Mouse (Mus musculus) T-helper 1 cell (primary cell): ENCODE data around the gene Sulf2.
"Not testable (repeated sequence)": the region's sequence is repeated elsewhere in the genome, so short reads cannot be mapped to it uniquely, and the experiment has no call there.

Source experiments
- in situ Hi-C: fragments of 300-600 bp; cut with MboI, MseI; formaldehyde crosslinking; loops from one replicate; pipeline ENCODE4 v1.15.1; 2025; ENCODE audit warnings: high pct_unique_total_duplicates

The Sulf2 gene

DNA sequence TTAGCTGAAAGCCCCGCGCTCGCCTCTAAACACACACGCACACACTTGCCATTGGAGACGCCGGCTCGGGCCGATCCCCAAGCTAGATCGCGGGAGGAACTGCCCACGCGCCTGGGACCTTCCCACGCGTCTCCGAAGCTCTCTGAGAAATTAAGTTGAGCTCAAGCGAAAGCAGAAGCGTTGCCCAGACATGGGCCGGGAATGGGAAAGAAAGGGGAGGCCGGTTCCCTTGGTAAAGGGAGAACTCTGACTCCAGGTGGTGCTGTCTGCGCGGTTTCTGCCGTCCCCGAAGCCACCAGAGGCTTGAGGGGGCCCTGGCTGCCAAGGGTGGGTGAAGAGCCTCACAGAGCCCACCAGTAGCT lies at the start of gene Sulf2:
Gene Sulf2 (minus strand): TSS at position 210 of the 362 bp plus-strand sequence.
- in situ Hi-C loops = loop anchor here (10.0 kb wide), 1 partner anchor 1249 kb away; no protein-coding TSS in a partner anchor

- in situ Hi-C loops = no loop called here
Observed at GRCm38 (mm10) chr2:166204174-166204573, 48.7 kb upstream of the Sulf2 start.

DNA sequence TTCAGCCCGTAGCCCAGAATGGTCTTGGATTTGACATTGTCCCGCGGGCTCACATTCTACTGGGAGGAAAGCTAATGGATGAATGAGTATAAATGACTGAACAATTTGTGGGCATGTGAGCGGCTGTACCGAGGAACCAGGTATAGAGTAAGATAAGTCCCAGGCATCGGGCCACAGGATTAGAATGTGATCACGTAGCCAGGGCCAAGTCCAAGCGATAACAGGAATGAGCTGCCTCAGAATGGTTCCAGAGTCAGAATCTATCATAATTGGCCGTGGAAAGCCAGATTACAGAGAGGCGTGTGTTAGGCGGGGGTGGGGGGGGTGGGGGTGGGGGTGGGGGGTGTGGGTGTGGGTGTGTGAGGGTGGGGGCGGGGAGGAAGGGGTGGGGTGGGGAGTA lies 48.2 kb upstream of the Sulf2 start:
- in situ Hi-C loops = no loop called here

DNA sequence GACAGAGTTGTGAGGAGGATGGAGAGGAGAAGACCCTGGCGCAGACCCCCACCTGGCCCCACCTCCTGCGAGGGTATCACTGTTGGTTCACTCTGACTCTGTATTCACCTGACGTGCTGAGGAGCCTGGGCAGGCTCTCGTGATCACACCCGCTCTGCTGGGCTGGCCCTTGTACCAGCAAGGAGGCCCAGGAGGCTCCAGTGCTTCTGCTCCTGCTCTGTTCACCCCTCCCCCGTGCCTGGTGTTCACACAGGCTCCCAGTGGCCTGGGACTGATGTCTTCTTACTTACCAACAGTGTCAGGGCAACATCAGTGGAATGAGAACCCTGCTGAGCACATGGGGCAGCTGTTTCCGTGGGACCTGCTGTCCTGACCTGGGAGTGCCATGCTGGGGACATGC lies 42.5 kb upstream of the Sulf2 start:
- in situ Hi-C loops = no loop called here

DNA sequence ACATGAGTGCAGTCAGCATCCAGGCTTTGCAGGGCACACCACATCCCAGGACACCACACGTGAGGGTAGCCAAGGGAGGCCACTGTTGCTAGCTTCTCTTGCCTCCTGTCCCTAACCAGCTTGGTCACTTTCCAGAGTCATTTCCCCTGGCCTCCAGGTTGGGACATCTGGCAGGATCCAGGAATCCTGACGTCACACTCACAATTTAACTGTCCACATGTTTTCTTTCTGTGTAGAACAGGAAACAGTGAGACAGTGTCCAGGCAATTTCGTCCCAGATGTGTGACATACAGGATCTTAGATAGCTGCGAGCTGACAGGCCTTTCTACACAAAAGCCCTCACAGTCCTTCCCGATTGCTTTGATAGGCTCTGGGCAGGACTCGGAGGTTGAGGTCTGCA lies 41.6 kb upstream of the Sulf2 start:
- in situ Hi-C loops = no loop called here

- in situ Hi-C loops = no loop called here
Observed at GRCm38 (mm10) chr2:166196080-166196786, 40.8 kb upstream of the Sulf2 start.

- in situ Hi-C loops = no loop called here
Observed at GRCm38 (mm10) chr2:166195041-166195440, 39.6 kb upstream of the Sulf2 start.

- in situ Hi-C loops = no loop called here
Observed at GRCm38 (mm10) chr2:166194112-166194758, 38.8 kb upstream of the Sulf2 start.

GRCm38 (mm10) chr2:166193509-166193908 lies 38.0 kb upstream of the Sulf2 start:
- in situ Hi-C loops = no loop called here

DNA sequence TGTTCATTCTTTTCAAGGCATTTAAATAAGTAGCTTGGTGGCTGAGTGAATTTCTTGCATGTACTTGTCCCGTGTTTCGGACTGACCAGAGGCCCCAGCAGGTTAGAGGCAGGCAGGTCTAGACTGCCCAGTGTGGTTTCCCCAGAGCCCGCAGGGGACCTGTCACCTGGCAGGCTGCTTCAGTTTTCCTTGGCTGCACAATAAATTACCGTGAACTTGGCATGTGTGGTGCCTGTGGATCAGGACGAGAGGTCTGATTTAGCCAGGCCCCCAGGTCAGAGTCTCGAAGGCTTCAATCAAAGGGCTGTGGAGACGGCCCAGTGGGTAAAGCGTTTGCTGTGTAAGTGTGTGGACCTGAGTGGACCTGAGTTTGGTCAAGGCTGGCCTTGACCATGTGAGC lies 35.4 kb upstream of the Sulf2 start:
- in situ Hi-C loops = no loop called here

- in situ Hi-C loops = no loop called here
Observed at GRCm38 (mm10) chr2:166189191-166189590, 33.7 kb upstream of the Sulf2 start.

DNA sequence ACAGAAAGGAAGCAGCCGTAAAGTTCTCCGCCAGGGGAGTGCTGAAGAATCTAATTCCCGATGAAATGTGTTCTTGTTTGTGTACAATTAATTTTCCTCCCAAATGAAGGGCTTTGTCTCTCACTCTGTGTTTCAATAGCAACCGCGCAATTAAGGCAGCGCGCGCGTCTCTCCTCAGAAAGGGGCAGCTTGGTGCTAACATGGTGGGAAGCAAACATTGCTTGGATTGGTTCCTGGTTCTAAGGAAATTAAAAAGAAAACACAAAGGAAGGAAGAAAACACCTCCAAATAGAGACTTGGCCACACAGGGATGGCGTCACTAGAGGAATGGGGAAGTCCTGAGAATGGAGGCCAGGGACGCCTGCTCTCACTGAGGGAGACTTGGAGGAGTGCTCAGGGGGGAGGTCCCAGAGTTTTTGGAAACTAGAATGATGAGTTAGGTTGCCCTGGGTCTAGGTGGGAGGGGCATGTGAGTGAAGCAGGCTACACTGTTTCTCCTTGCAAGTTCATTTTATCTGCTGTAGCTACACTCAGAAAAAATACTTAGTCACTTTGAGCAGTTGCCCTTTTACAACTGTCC lies 32.5 kb upstream of the Sulf2 start:
- in situ Hi-C loops = not testable (repeated sequence)

DNA sequence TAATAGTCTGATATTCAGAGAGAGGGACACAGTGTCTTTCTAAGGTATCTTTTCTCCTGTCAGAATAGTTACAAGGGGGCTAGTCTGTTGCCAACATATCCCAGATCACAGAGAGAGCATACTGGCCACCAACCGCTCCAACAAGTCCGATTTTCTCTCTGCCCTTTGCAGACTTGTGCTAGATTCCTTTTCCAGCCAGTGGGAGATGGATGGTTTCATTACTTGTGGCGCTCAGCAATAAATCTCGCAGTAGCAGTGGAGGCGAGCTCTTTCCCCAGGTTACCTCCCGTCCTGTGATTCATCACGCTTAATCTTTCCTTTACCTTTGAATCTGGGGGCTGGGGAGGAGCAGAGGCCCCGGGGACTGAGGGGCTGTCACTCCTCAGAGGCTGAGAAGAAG lies 31.9 kb upstream of the Sulf2 start:
- in situ Hi-C loops = not testable (repeated sequence)

GRCm38 (mm10) chr2:166186244-166186948 lies 30.9 kb upstream of the Sulf2 start:
- in situ Hi-C loops = no loop called here

- in situ Hi-C loops = no loop called here
Observed at GRCm38 (mm10) chr2:166185768-166186167, 30.3 kb upstream of the Sulf2 start.

DNA sequence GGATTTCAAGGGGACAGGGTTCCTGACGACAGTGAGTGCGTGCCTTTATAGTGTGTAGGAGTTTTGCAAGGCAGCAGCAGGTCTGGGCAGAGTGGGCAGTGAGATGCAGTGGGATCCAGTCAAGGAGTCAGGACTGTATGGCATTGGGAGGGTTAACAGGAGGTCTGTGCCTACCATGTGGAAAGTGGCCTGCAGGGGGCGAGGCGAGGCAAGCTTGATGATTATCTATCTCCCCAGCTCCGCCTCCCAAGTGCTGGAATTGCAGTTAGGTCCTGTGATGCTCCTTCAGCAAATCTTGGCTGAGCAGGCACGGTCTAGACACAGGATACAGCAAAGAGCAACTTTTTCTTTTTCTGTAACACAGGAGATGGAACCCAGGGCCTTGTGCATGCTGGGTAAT lies 29.0 kb upstream of the Sulf2 start:
- in situ Hi-C loops = no loop called here

- in situ Hi-C loops = no loop called here
Observed at GRCm38 (mm10) chr2:166182009-166182685, 26.7 kb upstream of the Sulf2 start.

- in situ Hi-C loops = no loop called here
Observed at GRCm38 (mm10) chr2:166180744-166181508, 25.5 kb upstream of the Sulf2 start.

DNA sequence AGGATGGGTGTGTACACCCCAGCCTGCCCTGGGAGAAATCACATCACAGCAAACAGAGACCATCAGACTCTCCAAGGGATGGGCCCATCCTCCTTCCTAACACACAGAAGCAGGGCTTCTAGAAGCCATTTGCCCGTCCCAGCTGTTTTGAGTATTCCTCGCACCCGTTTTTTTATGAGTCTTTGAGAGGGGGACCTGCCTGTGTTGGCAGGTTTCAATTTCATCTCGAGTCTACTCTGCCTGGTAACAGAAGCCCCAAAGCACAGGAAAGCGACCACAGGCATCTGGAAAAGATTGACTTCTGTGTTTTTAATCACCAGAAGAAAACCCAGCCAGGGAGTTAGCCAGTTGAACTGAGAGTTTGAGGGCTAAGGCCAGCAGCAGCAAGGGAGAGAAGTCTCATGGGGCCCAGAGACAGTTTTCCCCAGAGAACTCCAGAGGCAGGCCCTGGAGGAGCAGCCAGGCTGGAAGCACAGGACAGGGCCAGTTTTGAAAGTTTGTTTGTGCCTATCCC lies 24.7 kb upstream of the Sulf2 start:
- in situ Hi-C loops = no loop called here

DNA sequence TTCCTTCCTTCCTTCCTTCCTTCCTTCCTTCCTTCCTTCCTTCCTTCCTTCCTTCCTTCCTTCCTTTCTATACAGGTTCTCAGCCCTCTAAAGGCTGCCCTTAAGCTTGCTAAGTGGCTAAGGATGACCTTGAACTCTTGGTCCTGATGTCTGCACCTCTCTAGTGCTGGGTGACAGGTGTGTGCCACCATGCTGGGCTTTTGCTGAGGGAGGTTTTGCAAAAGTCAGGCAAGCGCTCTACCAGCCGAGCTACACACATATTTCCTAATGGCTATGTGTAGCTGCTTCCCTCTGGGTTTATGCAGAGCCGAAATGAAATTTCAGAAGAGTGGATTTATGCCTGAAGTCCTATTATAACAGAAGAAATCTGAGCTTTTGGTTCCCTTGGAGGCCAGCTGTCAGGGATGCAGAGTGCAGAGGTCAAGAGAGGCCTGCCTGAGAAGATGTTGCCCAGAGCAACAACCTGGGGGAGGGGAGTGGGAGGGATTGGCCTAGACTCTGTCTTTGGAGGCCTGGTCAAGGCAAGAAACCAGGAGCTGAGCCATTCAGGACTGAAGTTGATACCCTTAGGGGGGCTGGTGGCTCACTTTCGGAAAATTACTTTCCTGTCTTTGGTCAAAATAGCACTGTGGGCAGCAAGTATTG lies 24.1 kb upstream of the Sulf2 start:
- in situ Hi-C loops = no loop called here
